Mouse (Mus musculus): Measurements from ENCODE around the gene Haus5. TPM values are rescaled to one million over a fixed set of nuclear protein-coding genes. Genes with fewer than 3 reads are reported as not detected.

Gene Haus5
- polyA plus RNA-seq, 1 experiment from 2014 or later = 35.0 TPM

DNA sequence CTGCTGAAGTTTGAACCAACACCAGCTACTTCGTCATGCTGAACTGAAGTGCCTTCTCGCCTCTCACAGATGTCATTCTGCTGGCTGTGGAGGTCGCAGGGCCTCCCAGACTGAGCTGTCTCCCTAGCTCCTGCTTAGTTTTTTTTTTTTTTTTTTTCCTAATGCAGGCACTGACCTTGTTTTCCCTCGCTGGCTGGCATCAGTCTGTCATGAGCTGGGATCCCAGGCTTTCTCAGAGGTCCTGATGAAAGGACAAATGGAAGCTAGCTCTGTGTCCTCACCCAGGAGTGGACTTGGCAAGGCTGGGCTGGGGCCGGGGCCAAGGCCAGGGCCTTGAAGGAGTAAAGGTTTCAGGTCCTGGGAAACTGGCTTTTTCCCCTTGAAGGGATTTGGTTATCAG lies 17.1 kb upstream of the Haus5 start:
- no peak for ATAC-seq (replicated peaks; ENCODE audit: insufficient number of reproducible peaks, low FRiP score, low TSS enrichment)
- WGBS (ENCODE audit: insufficient replicate concordance) = 36% methylated on average over 5 of the region's 5 CpGs
- no peaks in the 10 kb centered on the region for H3K4me1 ChIP-seq (ENCODE audit: control insufficient read depth, insufficient read depth, low read length)
- no peak overlapping the region for H3K4me2 ChIP-seq
- 0 out of 2 replicates have a peak, but pooled peaks cover 4% of the 10 kb centered on the region for H3K9me3 ChIP-seq (replicated peaks; ENCODE audit: control insufficient read depth, low read length)
- no peak overlapping the region for H3K4me3 ChIP-seq (ENCODE audit: low read depth, low read length)
- no peak overlapping the region for H3K27ac ChIP-seq (ENCODE audit: low read depth, low read length)
- no peaks in the 10 kb centered on the region for H3K36me3 ChIP-seq (ENCODE audit: control insufficient read depth, insufficient read depth, low read length)
- no peak overlapping the region for H3K9ac ChIP-seq (ENCODE audit: low read depth, low read length)
- no peaks in the 10 kb centered on the region for H3K27me3 ChIP-seq (ENCODE audit: control insufficient read depth, insufficient read depth, low read length)

DNA sequence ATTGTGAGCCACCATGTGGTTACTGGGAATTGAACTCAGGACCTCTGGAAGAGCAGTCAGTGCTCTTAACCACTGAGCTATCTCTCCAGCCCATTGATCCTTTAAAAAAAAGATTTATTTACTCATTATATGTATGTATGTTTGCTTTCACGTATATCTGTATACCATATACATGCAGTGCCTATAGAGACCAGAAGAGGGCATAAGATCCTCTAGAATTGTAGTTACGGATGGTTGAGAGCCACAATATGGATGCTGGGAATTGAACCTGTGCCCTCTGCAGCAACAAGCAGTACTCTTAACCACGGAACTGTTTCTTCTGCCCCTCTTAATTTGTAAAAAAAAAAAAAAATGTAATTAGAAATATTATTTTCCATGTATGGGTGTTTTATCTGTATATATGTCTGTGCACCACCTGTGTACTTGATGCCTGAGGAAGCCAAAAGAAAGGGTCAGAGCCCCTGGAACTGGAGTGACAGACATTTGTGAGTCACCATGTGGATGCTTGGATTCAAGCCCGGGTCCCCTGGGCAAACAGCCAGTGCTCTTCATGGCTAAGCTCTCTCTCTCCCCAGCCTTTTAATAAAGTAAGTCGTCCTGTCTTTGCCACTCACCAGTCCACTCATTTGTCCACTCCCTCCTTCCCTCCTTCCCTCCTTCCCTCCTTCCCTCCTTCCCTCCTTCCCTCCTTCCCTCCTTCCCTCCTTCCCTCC lies 13.6 kb upstream of the Haus5 start:
- H3K27ac ChIP-seq (ENCODE audit: low read depth, low read length) = no peak overlapping the region
- no peaks in the 10 kb centered on the region for H3K36me3 ChIP-seq (ENCODE audit: control insufficient read depth, insufficient read depth, low read length)
- H3K9me3 ChIP-seq (replicated peaks; ENCODE audit: control insufficient read depth, low read length) = 0 out of 2 replicates have a peak, but pooled peaks cover 4% of the 10 kb centered on the region
- H3K27me3 ChIP-seq (ENCODE audit: control insufficient read depth, insufficient read depth, low read length) = peaks cover 3% of the 10 kb centered on the region; the same call in 1 of the 2 replicates
- WGBS (ENCODE audit: insufficient replicate concordance) = 60% methylated on average over 5 of the region's 5 CpGs
- no peak overlapping the region for H3K4me2 ChIP-seq
- H3K4me1 ChIP-seq (ENCODE audit: control insufficient read depth, insufficient read depth, low read length) = no peaks in the 10 kb centered on the region
- ATAC-seq (replicated peaks; ENCODE audit: insufficient number of reproducible peaks, low FRiP score, low TSS enrichment) = no peak
- H3K9ac ChIP-seq (ENCODE audit: low read depth, low read length) = no peak overlapping the region
- no peak overlapping the region for H3K4me3 ChIP-seq (ENCODE audit: low read depth, low read length)

DNA sequence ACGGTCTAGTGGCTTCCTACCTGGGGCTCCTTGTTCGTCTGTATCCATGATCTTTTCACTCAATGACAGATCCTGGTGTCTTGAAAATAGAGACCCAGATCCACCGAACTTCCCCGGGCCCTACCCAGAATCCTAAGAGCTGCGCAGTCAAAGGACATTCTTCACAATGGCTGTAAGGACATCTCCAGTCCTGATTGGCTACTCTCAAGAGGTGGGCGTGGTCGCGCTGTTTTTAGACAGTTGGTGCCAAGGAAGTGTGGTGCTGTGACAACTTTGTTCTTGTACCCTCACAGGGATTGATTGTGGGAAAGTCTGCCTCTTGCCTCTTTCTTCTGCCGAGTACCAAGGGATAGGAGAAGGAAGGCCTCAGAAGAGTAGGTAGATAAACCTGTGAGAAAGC lies 6.7 kb upstream of the Haus5 start, which contains the start of gene Pmis2:
Gene Pmis2, minus strand, starts transcription at position 126 of the 400 bp plus-strand sequence.
- Histone ChIP-seq H3K27ac (ENCODE audit: low read depth, low read length) (no peak within 1 kb of the TSS), H3K9ac (ENCODE audit: low read depth, low read length) (no peak within 1 kb of the TSS), H3K4me1 (ENCODE audit: control insufficient read depth, insufficient read depth, low read length) (no peaks in the 10 kb centered on the region), H3K4me2 (no peak within 1 kb of the TSS), H3K27me3 (ENCODE audit: control insufficient read depth, insufficient read depth, low read length) (peaks cover 3% of the 10 kb centered on the region; the same call in 1 of the 2 replicates), H3K4me3 (ENCODE audit: low read depth, low read length) (no peak within 1 kb of the TSS), H3K9me3 (replicated peaks; ENCODE audit: control insufficient read depth, low read length) (no peaks in the 10 kb centered on the region), H3K36me3 (ENCODE audit: control insufficient read depth, insufficient read depth, low read length) (no peaks in the 10 kb centered on the region)
- ATAC-seq (replicated peaks; ENCODE audit: insufficient number of reproducible peaks, low FRiP score, low TSS enrichment) = no peak
- 53% methylated on average over 9 of the region's 9 CpGs for WGBS (ENCODE audit: insufficient replicate concordance)

DNA sequence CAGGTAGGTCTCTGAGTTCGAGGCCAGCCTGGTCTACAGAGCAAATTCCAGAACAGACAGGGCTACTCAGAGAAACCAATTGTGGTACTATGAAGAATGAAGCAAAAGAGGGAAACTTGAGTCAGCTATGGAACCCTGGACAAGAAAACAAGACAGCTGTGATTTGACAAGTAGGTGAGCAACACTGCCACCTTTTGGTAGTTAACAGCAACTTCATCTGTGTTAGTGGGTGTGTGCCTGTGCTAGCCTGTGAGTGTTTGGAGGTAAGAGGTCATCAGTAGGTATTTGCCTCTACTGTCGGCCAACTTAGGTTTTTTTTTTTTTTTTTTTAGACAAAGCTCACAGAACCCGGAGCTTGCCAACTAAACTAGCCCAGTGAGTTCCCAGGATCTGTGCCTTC lies 4.4 kb upstream of the Haus5 start:
- H3K27me3 ChIP-seq (ENCODE audit: control insufficient read depth, insufficient read depth, low read length) = no peaks in the 10 kb centered on the region
- no peaks in the 10 kb centered on the region for H3K4me1 ChIP-seq (ENCODE audit: control insufficient read depth, insufficient read depth, low read length)
- H3K9me3 ChIP-seq (replicated peaks; ENCODE audit: control insufficient read depth, low read length) = no peaks in the 10 kb centered on the region
- no peak overlapping the region for H3K4me2 ChIP-seq
- WGBS (ENCODE audit: insufficient replicate concordance) = 32% methylated on average over 3 of the region's 3 CpGs
- no peak for ATAC-seq (replicated peaks; ENCODE audit: insufficient number of reproducible peaks, low FRiP score, low TSS enrichment)
- H3K9ac ChIP-seq (ENCODE audit: low read depth, low read length) = no peak overlapping the region
- no peak overlapping the region for H3K4me3 ChIP-seq (ENCODE audit: low read depth, low read length)
- no peaks in the 10 kb centered on the region for H3K36me3 ChIP-seq (ENCODE audit: control insufficient read depth, insufficient read depth, low read length)
- no peak overlapping the region for H3K27ac ChIP-seq (ENCODE audit: low read depth, low read length)

- H3K27ac ChIP-seq (ENCODE audit: low read depth, low read length) = no peak overlapping the region
- WGBS (ENCODE audit: insufficient replicate concordance) = 6% methylated on average over 11 of the region's 11 CpGs
- H3K36me3 ChIP-seq (ENCODE audit: control insufficient read depth, insufficient read depth, low read length) = peaks cover 13% of the 10 kb centered on the region; the same call in 1 of the 2 replicates
- no peaks in the 10 kb centered on the region for H3K4me1 ChIP-seq (ENCODE audit: control insufficient read depth, insufficient read depth, low read length)
- H3K27me3 ChIP-seq (ENCODE audit: control insufficient read depth, insufficient read depth, low read length) = no peaks in the 10 kb centered on the region
- peak overlapping the region; percentile 68 for H3K4me2 ChIP-seq
- no peak for ATAC-seq (replicated peaks; ENCODE audit: insufficient number of reproducible peaks, low FRiP score, low TSS enrichment)
- no peaks in the 10 kb centered on the region for H3K9me3 ChIP-seq (replicated peaks; ENCODE audit: control insufficient read depth, low read length)
- H3K4me3 ChIP-seq (ENCODE audit: low read depth, low read length) = peak overlapping the region; percentile 80
- H3K9ac ChIP-seq (ENCODE audit: low read depth, low read length) = peak overlapping the region; percentile 84
These were observed 527 bp upstream of the Haus5 start for GRCm38 (mm10) chr7:30665321-30665720.

DNA sequence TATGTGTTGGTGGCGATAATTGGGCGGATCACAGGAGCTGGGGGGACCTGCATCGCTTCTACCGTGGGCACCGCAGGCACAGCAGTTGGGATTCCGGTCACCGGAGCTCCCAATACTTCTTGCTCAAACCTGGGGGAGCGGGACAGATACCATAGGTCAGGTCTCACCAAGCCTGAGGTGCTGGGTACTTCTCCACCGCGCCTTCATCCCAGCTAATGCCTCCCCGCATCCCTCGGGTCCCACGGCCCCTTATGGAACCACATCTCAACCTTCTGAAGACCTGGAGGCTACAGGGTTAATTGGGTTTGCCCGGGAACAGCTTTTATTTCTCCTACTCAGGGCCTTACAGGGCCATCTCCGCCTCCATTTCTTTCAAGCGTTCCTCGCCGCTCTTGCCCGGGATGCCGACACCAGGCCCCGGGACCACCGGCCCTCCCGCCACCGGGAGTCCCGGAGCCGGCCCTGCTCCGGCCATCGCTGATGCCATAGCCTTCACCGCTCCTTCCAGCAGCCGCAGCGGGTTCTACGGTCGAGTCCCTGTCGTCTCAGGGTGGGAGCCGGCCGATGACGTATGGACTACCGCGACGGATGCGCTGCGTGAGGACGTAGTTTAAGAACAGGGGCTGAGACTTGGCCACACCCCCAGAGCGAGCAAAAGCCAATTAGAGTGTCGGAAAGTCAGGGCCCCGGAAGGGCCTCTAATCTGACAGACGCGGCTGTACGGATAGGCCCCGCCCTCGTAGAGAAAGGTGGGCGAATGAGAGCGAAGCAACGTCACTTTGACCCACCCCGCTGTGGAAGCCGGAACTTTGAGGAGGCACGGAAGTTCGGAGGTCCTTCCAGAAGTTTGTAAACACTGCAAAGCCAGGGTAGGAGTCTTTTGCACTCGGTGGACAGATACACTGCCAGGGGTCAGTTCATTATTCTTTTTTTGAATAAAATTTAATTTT lies 14.9 kb downstream of the Haus5 start, which contains the start of gene Rbm42:
Gene Rbm42, minus strand, starts transcription at position 727 of the 950 bp plus-strand sequence.
- peak within 1 kb of the TSS; percentile 93 for H3K4me3 ChIP-seq (ENCODE audit: low read depth, low read length)
- peak within 1 kb of the TSS; percentile 97 for H3K4me2 ChIP-seq
- peak; percentile 97 for ATAC-seq (replicated peaks; ENCODE audit: insufficient number of reproducible peaks, low FRiP score, low TSS enrichment)
- 2% methylated on average over 59 of the region's 59 CpGs for WGBS (ENCODE audit: insufficient replicate concordance)
- H3K9me3 ChIP-seq (replicated peaks; ENCODE audit: control insufficient read depth, low read length) = no peaks in the 10 kb centered on the region
- no peaks in the 10 kb centered on the region for H3K27me3 ChIP-seq (ENCODE audit: control insufficient read depth, insufficient read depth, low read length)
- H3K27ac ChIP-seq (ENCODE audit: low read depth, low read length) = peak within 1 kb of the TSS; percentile 60
- H3K4me1 ChIP-seq (ENCODE audit: control insufficient read depth, insufficient read depth, low read length) = no peaks in the 10 kb centered on the region
- peak within 1 kb of the TSS; percentile 97 for H3K9ac ChIP-seq (ENCODE audit: low read depth, low read length)
- H3K36me3 ChIP-seq (ENCODE audit: control insufficient read depth, insufficient read depth, low read length) = peaks cover 21% of the 10 kb centered on the region

DNA sequence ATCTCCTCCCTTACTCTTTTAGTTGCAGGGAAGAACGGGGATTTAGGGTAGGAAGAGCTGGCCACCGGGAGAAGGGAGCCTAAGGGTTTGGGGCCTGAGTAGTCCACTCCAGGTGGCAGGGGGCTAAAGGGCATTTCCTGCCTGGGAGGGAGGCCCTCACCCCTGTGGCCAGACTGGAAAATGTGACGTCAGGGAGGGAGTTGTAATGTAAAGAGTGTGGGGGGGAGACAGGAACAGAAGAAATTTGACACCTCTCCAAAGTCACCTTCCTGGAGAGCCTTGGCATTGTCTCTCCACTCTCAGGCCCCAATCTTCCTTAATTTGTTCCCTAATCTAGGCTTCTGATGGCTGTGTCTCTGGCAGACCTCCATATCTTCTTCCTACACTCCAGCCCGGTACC lies 25.7 kb downstream of the Haus5 start:
- ATAC-seq (replicated peaks; ENCODE audit: insufficient number of reproducible peaks, low FRiP score, low TSS enrichment) = no peak
- Histone ChIP-seq H3K4me3 (ENCODE audit: low read depth, low read length) (no peak overlapping the region), H3K4me2 (no peak overlapping the region), H3K4me1 (ENCODE audit: control insufficient read depth, insufficient read depth, low read length) (0 out of 2 replicates have a peak, but pooled peaks cover 4% of the 10 kb centered on the region), H3K9me3 (replicated peaks; ENCODE audit: control insufficient read depth, low read length) (no peaks in the 10 kb centered on the region), H3K27me3 (ENCODE audit: control insufficient read depth, insufficient read depth, low read length) (peaks cover 18% of the 10 kb centered on the region), H3K36me3 (ENCODE audit: control insufficient read depth, insufficient read depth, low read length) (peaks cover 18% of the 10 kb centered on the region), H3K27ac (ENCODE audit: low read depth, low read length) (peak overlapping the region; percentile 1; the same call in 1 of the 2 replicates), H3K9ac (ENCODE audit: low read depth, low read length) (no peak overlapping the region)
- 9% methylated on average over 4 of the region's 4 CpGs for WGBS (ENCODE audit: insufficient replicate concordance)

DNA sequence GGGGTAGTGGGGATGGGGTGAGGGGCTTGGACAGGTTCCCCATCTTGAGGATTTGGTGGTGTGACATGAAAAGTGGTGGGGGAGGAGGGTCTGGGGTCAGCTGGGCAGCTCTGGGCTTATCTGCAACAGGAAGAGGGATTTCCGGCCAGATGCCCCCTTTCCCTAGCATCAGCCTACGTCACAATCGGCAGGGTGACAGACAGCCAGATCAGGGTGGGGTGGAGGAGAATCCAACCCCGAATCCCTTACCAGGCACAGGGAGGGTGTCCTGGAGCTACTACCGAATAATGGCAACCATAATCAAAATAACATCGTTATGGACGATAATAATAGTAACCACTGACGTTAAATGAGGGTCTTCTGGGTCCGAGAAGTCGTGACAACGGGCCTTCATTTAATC lies 28.4 kb downstream of the Haus5 start:
- WGBS (ENCODE audit: insufficient replicate concordance) = 14% methylated on average over 11 of the region's 11 CpGs
- Histone ChIP-seq H3K4me1 (ENCODE audit: control insufficient read depth, insufficient read depth, low read length) (0 out of 2 replicates have a peak, but pooled peaks cover 4% of the 10 kb centered on the region), H3K27me3 (ENCODE audit: control insufficient read depth, insufficient read depth, low read length) (peaks cover 40% of the 10 kb centered on the region), H3K27ac (ENCODE audit: low read depth, low read length) (no peak overlapping the region), H3K36me3 (ENCODE audit: control insufficient read depth, insufficient read depth, low read length) (peaks cover 7% of the 10 kb centered on the region), H3K4me2 (peak overlapping the region; percentile 53), H3K9ac (ENCODE audit: low read depth, low read length) (no peak overlapping the region), H3K4me3 (ENCODE audit: low read depth, low read length) (no peak overlapping the region), H3K9me3 (replicated peaks; ENCODE audit: control insufficient read depth, low read length) (no peaks in the 10 kb centered on the region)
- ATAC-seq (replicated peaks; ENCODE audit: insufficient number of reproducible peaks, low FRiP score, low TSS enrichment) = peak; percentile 64; the same call in 1 of the 2 replicates

All from heart, embryonic 11.5 days (tissue).